Mouse (Mus musculus): ENCODE data around the gene Mocs2. TPM values are rescaled to one million over a fixed set of nuclear protein-coding genes. Genes with fewer than 3 reads are reported as not detected.

Mocs2 gene
- 100 to 1,000 TPM in 1 of 4 experiments, 10 to 100 TPM in 3; 75.4 to 105 (median 93.1) TPM for total RNA-seq (2022)

DNA sequence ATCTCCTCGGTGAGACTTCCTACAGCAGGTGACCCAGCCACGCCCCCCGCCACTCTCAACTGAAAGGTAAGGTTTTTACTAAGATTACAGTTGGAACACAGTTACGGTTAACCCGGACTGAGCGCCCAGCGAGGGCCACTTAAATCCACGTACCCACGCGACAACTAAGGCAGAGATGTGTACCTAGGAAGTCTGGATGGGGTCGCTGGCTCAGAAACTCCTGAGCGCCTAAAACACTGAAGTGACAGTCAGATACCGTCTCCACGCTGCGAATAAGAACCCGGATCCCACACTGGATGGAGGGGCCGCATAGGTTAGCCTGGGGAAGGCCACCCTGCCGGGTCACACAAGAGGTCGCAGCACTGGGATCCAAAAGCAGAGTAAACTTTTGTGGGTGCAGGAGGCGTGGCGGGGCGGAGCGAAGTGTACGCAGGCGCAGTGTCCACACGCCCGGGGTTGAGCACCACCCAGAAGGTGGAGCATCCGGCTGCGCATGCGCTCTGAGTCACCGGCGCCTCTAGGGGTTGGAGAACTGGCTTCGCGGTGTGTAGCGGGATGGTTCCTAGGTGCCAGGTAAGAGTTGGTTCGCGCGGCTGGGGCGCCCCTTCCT lies at the start of gene Mocs2:
Mocs2 (plus strand) TSS at position 486 of the 610 bp plus-strand sequence.
- DNase-seq (ENCODE audit: low spot score in 2 of 2), result peak; percentile 81 to 88

DNA sequence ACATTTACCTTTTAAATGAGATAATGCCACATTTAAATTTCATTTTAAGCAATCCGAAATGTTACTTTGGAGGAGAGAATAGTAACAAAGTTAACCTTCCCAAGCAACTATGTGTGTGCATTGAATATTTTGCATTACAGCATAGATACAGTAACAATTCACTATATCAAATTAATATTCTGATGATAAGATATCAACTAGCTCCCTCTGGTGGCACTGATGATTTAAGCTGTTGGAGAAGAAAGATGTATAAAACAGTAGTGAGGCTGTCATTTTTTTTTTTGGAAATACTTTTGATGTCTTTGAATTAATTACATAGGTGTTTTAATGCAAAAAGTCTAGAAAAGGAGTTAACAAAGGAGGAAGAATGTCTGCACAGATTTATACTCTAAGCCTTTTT lies 26.5 kb upstream of the Mocs2 start:
- no peak for DNase-seq (ENCODE audit: low spot score in 2 of 2)

DNA sequence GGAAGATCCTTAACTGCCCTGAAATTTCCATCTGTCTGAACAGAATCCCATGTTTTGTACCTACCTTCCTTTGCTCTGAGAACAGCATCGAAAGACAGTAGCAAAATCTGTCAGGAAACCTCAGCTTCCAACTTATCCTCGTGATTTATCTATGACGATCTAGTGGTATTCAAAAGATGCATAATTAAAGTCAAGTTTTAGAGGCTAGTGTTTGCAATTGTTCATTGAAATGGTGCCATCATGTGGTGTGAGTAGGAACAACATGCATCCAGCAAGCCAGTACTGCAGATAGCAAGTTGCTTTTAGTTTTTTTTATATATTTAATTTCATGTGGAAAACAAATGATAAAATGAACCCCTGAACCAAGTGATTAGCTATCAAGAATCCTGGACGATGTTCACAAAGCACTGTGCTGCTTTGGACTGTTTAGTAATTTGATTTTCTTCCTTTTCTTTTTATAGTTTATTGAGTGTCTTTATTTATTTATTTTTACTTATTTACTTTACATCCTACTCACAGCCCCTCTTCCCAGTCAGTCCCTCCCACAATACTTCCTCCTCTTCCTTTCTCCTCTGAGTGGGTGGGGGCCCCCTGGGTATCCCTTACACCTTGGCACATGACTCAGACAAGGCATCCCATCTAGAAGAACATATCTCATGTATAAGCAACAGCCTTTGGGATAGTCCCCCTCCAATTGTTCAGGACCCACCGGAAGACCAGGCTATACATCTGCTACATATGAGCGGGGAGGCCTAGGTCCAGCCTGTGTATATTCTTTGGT lies 24.6 kb upstream of the Mocs2 start:
- DNase-seq (ENCODE audit: low spot score in 2 of 2), result peak; percentile 56 to 72

DNA sequence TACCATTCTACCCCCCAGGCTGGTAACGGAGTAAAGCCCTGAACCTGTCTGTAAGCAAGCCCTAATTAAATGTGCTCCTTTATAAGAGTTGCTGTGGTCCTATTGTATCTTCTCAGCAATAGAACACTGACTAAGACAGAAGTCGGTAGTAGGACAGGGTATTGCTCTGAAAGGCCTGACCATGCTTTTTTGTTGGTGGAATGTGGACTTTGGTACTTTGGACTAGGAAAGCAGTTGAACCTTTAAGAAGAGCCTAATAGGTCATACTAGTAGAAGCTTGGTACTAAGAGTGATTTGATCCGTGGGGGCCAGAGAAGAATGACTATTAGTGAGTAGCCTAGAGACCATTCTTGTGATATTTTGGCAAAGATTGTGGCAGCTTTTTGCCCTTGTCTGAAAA lies 16.2 kb upstream of the Mocs2 start:
- no peak for DNase-seq (ENCODE audit: low spot score in 2 of 2)

DNA sequence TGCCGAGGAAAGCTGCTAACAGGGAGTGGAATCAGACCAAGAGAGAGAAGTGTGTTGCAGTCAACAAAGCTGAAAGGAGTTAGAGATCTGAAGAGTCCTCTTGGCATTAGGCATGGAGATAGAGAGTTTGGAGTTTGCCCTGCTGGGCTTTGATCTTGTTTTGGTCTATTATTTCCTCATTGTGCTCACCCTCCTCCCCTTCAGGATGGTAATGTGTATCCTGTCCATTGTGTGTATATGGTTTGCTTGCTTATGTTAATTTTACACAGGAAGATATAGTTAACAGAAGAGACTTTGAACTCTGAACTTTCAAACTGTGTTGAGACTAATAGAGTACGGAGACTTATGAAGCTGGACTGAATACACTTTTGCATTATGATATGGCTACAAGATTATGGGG lies 15.1 kb upstream of the Mocs2 start:
- no peak for DNase-seq (ENCODE audit: low spot score in 2 of 2)

DNA sequence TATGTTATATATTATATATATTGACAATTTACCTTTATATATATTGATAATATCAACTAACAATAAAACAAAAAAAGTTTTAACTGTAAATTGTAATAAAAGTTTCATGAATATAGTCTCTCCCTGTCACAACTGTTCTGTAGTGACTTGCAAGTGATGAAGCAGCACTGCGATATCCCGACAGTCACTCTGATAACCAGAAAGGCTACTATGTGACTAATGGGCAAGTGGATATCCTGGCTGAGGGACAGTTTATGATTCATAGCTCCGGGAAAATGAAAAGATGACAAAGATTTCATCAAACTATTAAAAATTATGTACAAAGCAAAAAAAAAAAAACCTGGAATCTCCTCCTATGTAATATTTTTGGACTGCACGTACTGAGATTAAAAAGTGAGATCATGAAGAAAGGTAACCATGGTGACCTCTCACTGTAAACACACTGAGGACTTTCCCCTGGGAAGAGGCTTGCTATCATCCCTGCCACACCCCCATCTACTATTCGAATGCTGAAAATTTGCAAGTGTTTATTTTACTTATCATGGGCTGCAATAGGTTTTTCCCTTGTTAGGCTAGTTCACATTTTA lies 8.3 kb upstream of the Mocs2 start:
- no peak for DNase-seq (ENCODE audit: low spot score in 2 of 2)

DNA sequence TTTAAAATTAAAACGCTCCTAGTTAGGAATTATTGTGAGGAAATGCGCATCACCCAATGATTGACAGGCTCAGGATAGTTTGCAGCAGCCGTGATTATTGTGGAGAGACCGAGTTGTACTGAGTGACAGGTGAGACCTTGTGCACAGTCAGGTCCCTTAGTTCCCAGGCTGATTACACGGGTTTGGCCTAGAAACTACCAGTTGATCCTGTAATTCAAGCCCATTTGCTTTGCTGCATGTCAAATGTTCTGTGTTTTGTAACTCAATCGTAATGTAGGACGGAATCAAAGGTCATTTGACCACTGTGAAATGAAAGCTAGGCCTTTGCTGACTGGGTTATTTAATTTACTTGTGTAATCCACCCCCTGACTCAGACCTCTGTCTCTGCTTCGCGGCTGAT lies 477 bp downstream of the Mocs2 start:
- DNase-seq (ENCODE audit: low spot score in 2 of 2), result no peak

DNA sequence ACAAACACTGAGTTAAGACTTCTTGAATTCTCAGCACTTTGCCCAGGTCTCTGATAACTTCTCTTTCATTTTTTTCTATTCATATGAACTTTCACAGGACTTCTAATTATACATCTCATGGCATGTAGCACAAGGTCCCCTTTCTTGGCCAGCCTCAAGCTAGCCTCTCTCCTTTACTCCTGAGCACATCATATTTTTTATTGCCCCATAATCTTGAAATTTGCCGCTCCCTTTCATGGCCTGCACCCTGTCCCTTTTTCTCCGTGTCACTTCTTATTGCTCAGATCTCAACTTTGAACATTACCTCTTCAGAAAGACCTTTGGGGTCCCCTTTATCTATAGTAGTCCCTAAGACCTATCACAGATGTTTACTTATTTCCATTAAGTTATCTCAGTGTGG lies 4.8 kb downstream of the Mocs2 start:
- no peak for DNase-seq (ENCODE audit: low spot score in 2 of 2)

DNA sequence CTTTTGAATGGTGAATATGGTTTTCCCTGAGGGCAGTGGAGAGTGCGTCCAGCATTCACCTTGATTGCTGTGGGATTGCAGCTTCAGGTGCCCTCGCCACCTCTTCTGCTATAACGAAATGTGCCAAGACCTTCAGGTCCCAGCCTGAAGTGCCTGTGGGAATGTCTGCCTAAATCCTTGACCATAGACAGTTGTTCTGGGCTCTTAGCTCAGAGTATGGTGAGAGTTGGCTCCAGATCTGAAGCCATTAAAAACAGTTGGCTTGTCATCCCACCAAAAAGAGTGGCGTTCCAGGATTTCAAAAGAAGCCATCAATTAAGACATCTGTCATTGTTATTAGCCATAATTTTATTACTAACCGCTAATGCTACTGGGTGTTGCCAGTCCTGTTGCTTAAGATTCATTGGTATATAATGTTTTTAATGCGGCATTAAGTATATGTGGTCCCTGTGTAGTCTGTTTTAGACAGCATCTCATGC lies 7.4 kb downstream of the Mocs2 start:
- DNase-seq (ENCODE audit: low spot score in 2 of 2), result no peak

DNA sequence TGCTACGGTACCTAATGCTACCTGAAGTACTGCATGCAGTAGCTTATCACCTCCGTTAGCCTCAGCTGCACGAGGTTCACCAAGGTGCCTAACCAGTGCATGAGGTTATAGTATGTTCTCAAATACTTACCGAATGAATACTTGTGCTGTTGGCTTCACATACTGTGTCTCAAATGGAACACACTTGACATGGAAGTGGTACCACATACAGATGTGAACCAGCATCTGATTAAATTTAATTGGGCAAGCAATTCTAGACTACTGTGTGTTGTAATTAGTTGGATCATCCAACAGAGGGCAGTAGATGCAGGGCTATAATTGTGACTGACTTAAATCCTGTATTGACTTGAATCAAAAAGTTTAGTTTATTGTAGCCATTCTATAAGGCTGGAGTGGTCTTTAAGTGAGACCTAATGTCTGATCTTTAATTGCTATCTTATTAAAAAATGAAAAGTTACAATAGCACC lies 13.4 kb downstream of the Mocs2 start:
- no peak for DNase-seq (ENCODE audit: low spot score in 2 of 2)

DNA sequence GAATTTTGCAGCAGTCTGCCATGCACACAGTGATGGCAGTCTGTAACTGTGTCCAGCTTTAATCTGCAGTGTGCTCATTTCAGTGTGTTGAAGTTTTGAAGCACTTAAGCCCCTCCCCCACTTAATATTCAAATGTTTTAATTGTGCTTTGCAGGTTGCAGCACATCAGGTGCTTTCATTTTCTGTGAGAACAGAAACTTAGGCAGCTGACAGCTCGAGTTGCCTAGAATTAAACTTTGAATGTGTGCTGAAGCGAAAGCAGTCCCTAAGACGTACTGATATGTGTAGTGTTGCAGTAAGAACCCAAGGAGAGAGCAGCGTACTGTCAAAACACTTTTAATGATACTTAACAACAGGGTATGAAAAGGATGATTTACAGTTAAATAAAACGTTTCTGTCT lies 14.7 kb downstream of the Mocs2 start:
- no peak for DNase-seq (ENCODE audit: low spot score in 2 of 2)

DNA sequence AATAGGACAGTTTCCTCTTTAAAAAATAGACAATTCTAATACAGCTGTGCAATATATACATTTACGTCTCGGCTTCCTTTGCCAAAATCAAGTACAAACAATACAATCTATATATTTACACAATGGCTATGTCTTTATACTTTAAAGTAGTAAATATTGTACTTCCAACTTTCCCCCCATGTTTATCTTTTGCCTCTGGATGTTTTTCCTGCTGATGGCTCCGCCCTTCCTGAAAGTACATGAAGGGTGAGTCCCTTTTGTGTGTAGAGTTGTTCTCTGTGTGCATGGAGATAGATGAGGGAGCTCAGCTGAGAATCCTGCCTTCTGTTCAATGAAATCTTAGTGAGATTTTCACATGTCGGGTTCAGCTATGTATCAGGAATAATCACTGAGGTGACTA lies 15.3 kb downstream of the Mocs2 start:
- no peak for DNase-seq (ENCODE audit: low spot score in 2 of 2)

DNA sequence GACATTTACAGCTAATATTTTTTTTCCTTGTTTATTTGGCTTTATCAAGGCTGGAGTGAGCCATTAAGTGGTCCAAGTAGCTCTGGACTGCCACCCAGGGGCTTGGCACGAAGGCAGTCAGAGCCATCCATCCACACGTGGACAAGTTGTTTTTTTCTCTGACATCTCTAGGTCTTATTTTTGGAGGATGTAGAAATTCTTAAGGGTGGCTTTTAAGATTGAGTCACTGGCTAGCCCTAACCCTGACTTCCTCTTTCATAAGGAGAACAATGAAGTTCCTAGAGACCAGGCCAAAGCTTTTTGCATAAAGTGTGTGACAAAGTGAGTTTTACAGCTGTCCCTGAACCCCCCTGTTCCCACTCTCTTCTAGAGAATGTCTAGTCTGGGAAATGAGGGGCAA lies 16.5 kb downstream of the Mocs2 start:
- DNase-seq (ENCODE audit: low spot score in 2 of 2), result no peak

DNA sequence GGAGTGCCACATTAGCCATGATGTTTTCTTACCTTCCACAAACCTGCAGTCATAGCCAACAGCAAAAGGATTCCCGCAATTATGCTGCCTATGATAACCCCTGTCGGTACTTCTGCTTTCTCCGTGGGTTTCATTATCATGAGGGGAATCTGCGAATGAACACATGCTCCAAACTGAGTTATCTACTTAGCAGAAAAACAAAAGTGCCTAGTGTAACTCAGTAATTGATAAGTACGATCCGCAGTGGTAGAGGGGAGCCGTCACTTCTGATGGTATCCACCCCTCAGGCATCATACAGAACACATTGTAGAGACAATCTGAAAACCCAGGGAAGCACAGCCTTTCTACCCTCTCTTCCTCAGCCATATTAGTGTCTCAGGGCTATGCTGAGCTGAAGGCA lies 19.0 kb downstream of the Mocs2 start:
- DNase-seq (ENCODE audit: low spot score in 2 of 2), result no peak

DNA sequence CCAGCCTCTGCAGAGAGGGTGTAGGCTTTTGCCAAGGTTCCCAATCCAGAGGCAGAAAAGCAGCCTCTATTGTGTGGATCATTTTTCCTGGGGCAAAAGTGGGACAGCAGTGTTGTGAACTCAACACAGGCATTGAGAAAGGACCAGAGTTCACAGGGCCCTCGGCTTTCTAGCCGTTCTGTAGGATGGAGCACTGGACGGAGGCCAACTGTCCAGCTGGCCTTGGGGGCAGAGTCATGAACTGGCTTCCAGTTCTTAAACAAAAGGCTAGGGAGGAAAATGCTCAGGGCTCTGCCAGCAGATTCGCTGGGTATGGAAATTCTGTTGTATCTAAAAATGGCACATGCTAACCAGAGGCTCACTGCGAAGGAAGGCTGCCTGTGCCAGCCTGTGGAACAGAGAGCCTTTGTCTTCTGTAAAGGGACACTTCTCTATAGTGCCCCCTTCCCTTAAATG lies 20.5 kb downstream of the Mocs2 start:
- DNase-seq (ENCODE audit: low spot score in 2 of 2), result peak; percentile 63 to 66

DNA sequence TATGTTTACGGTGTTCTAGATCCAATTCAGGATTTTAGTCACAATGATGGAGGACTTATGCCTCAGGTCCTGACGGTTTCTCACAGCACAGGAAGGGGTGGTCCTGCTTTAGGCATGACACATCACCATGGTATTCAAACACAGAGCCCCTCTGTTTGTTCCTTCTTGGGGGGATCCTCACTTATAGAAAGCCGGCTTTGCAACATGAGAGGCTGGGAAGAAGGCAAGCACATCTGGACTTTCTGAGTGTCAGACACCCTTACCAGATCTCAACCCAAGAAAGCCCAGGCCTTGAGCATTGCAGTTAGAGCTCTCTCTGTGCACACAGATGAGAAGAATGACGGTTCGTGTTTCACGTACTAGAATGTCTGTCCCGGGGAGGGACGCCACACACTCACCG lies 21.1 kb downstream of the Mocs2 start:
- DNase-seq (ENCODE audit: low spot score in 2 of 2), result no peak

DNA sequence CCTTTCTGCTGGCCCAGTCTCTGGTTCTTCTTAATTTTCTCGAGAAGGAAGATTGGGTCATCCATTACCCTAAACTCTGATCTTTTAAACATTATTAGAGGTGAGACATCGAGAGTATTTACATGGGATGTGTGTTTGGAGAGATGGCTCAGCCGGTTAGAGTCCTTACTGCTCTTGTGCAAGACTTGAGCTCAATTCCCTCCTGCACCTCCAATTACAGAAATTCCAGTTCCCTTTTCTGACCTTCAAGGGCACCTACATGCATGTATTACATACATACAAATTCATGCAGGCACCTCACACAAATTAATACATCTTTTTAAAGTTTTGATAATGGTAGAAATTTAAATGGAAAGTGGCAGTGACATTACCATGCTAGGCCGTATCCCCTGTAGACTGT lies 22.5 kb downstream of the Mocs2 start:
- no peak for DNase-seq (ENCODE audit: low spot score in 2 of 2)

DNA sequence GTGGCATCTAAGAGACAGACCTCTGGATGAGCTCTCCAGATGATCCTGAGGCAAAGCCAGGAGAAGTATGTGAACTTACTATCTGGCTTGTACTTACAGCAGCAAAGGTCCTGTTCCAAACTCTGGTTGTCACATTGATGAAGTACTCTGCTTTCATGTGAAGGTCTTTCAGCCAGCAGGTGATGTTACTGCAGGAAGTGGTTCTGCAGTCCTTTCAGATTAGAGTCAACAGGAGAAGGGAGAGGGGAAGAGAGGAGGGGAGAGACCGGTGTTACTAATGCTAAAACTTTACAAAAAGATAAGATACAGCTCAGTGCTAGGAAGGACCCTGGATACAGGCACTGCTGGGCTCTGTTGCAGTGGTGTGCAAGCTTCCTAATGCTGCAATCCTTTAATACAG lies 25.3 kb downstream of the Mocs2 start:
- DNase-seq (ENCODE audit: low spot score in 2 of 2), result no peak

DNA sequence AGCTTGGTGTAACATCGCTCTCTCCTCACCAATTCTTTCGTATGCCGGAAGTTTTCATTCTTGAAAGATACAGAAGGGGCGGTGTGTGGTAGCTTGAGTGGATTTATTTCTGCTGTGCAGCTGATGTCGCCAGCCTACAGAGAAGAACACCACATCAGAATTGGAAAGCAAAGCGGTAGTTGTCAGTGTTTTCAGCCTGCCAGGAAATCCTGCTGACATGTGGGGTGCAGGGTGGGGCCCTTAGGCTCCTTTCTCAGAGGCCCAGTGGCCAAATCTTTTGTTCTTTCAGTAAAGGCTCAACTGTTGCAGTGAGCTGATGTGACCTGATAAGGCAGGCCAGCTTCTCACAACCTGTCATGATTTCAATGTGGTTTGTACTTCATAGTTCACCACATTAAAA lies 27.8 kb downstream of the Mocs2 start:
- no peak for DNase-seq (ENCODE audit: low spot score in 2 of 2)

DNA sequence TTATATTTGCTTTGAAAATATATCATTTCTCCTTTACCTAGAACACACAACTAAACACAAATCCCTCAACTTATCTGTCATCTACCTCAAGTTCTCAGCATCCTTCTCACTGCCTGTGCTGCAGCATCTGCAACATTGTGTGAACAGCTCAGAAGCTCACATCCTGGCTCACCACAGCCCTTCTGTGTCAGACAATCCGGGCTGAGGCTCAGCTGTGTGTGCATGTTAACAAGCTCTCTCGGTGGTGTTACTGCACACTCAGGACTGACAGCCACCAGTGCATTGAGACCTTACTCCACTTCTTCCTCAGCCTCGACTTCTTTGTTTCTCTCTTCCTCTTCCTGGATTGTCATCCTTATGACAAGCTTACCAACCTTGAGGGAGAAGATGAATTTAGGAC lies 30.9 kb downstream of the Mocs2 start:
- DNase-seq (ENCODE audit: low spot score in 2 of 2), result no peak

DNA sequence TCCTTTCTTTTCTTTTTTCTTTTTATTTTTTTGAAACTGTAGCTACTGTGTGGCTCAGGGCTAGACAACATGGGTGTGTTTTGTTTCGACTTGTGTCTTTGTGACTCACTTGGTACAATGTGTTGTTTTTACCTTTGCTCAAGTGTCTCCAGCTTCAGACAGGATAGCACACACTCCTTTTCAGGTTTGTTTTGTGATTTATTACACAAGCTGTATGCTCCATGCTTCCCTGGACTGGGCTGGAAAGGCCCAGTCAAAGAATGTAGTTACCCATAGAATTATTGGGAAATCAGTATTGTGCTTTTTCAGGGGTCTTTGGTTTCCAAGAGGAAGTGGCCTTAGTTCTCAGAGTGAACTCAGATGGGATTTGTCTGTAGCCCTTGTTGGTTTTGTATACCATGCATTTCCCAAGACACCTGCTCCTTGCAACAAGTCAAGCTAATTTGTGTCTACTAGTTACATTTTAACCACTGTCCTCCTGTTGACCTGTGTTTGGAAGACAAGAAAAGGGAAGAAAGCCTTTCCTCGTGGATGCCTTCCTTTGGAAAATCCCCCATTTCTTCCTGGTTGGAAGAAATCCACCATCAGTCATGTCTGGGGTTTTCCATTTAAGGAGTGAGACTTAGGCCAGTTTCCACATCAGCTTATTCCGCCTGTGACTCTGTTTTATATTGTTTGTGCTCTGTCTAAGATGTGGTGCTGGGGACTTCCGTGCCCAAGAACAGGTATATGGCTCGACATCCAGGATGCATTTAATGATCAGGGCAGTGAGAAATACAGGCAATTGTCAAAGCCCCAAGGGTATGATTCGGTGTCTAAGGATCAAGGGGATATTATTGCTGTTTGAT lies 34.5 kb downstream of the Mocs2 start:
- DNase-seq (ENCODE audit: low spot score in 2 of 2), result no peak

DNA sequence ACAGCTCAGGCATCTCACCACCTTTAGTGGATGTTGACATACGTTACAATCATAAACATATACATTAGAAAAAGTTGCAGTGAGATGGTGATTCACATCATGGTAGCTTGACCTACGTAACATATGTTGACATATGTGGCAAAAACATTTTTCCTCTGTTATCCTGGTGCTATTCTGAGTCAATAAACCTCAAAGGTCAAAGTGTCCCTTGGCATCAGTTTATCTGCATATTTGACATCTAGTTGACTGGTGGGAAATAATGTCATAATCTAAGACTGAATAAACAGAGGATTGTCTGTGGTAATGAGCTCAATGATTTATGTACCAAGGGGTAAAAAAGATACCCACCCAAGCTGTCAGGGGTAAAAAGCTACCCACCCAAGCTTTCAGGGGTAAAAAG lies 35.1 kb downstream of the Mocs2 start:
- DNase-seq (ENCODE audit: low spot score in 2 of 2), result no peak

All from layer of hippocampus, adult 8-10 months (tissue).